Mouse (Mus musculus): ENCODE data around the gene Heg1. TPM values are rescaled to one million over a fixed set of nuclear protein-coding genes. Genes with fewer than 3 reads are reported as not detected.

Heg1 gene
- total RNA-seq, 2 experiments from 2014 or later: 31.0 to 35.5 TPM

- intact Hi-C loops (cut with DNase I): no loop called here
- Histone ChIP-seq H3K4me3 (no peak overlapping the region), H3K27ac (no peak overlapping the region)
- DNase-seq (ENCODE audit: extremely low spot score in 1 of 2, low spot score in 2 of 2): no peak
- TF ChIP-seq CTCF (IDR thresholded peaks at IDR 0.05): no peak
These were observed 101.0 kb downstream of the Heg1 start for GRCm38 (mm10) chr16:33785092-33785704.

GRCm38 (mm10) chr16:33786657-33787390 is 102.7 kb downstream of the Heg1 start:
- TF ChIP-seq CTCF (IDR thresholded peaks at IDR 0.05): no peak
- no peak overlapping the region for H3K27ac ChIP-seq
- intact Hi-C loops (cut with DNase I): no loop called here
- DNase-seq (ENCODE audit: extremely low spot score in 1 of 2, low spot score in 2 of 2): no peak
- no peak overlapping the region for H3K4me3 ChIP-seq

GRCm38 (mm10) chr16:33793846-33794791 is 109.9 kb downstream of the Heg1 start, which contains the start of gene Muc13:
Gene Muc13 (plus strand): TSS chr16:33794037.
- no peak for TF ChIP-seq CTCF (IDR thresholded peaks at IDR 0.05)
- no peak for DNase-seq (ENCODE audit: extremely low spot score in 1 of 2, low spot score in 2 of 2)
- intact Hi-C loops (cut with DNase I): no loop called here
- Histone ChIP-seq H3K27ac (no peak within 1 kb of the TSS), H3K4me3 (no peak within 1 kb of the TSS)

- no peak for DNase-seq (ENCODE audit: extremely low spot score in 1 of 2, low spot score in 2 of 2)
- H3K4me3 ChIP-seq: no peak overlapping the region
- TF ChIP-seq CTCF (IDR thresholded peaks at IDR 0.05): no peak
- no peak overlapping the region for H3K27ac ChIP-seq
- intact Hi-C loops (cut with DNase I): loop anchor here (5.0 kb wide), 1 partner anchor 488 kb away; no protein-coding TSS in a partner anchor
These were observed 110.9 kb downstream of the Heg1 start for GRCm38 (mm10) chr16:33795106-33795505.

- no peak for TF ChIP-seq CTCF (IDR thresholded peaks at IDR 0.05)
- DNase-seq (ENCODE audit: extremely low spot score in 1 of 2, low spot score in 2 of 2): no peak
- H3K27ac ChIP-seq: no peak overlapping the region
- no peak overlapping the region for H3K4me3 ChIP-seq
- intact Hi-C loops (cut with DNase I): loop anchor here (5.0 kb wide), 1 partner anchor 489 kb away; no protein-coding TSS in a partner anchor
These were observed 111.7 kb downstream of the Heg1 start for GRCm38 (mm10) chr16:33795887-33796286.

GRCm38 (mm10) chr16:33796756-33797155 is 112.6 kb downstream of the Heg1 start:
- intact Hi-C loops (cut with DNase I): loop anchor here (5.0 kb wide), 1 partner anchor 489 kb away; no protein-coding TSS in a partner anchor
- Histone ChIP-seq H3K4me3 (no peak overlapping the region), H3K27ac (no peak overlapping the region)
- no peak for DNase-seq (ENCODE audit: extremely low spot score in 1 of 2, low spot score in 2 of 2)
- TF ChIP-seq CTCF (IDR thresholded peaks at IDR 0.05): no peak

GRCm38 (mm10) chr16:33797860-33798259 is 113.7 kb downstream of the Heg1 start:
- H3K27ac ChIP-seq: no peak overlapping the region
- intact Hi-C loops (cut with DNase I): loop anchor here (1.0 to 5.0 kb wide), 2 partner anchors 53 to 491 kb away; no protein-coding TSS in a partner anchor
- H3K4me3 ChIP-seq: no peak overlapping the region
- peak; percentile 77 for TF ChIP-seq CTCF (IDR thresholded peaks at IDR 0.05)
- peak; percentile 23 to 56 for DNase-seq (ENCODE audit: extremely low spot score in 1 of 2, low spot score in 2 of 2)

- intact Hi-C loops (cut with DNase I): no loop called here
- peak; percentile 9; the same call in 1 of the 2 replicates for TF ChIP-seq CTCF (IDR thresholded peaks at IDR 0.05)
- no peak overlapping the region for H3K4me3 ChIP-seq
- no peak for DNase-seq (ENCODE audit: extremely low spot score in 1 of 2, low spot score in 2 of 2)
- no peak overlapping the region for H3K27ac ChIP-seq
These were observed 125.8 kb downstream of the Heg1 start for GRCm38 (mm10) chr16:33810002-33810401.

- no peak for DNase-seq (ENCODE audit: extremely low spot score in 1 of 2, low spot score in 2 of 2)
- Histone ChIP-seq H3K27ac (no peak overlapping the region), H3K4me3 (no peak overlapping the region)
- intact Hi-C loops (cut with DNase I): no loop called here
- TF ChIP-seq CTCF (IDR thresholded peaks at IDR 0.05): no peak
These were observed 134.4 kb downstream of the Heg1 start for GRCm38 (mm10) chr16:33818413-33819165.

GRCm38 (mm10) chr16:33820269-33821178 is 136.4 kb downstream of the Heg1 start:
- Histone ChIP-seq H3K27ac (no peak overlapping the region), H3K4me3 (no peak overlapping the region)
- intact Hi-C loops (cut with DNase I): loop anchor here (1.0 to 2.0 kb wide), 3 partner anchors 131 to 294 kb away; no protein-coding TSS in a partner anchor
- peak; percentile 81 to 91 for DNase-seq (ENCODE audit: extremely low spot score in 1 of 2, low spot score in 2 of 2)
- peak; percentile 86 for TF ChIP-seq CTCF (IDR thresholded peaks at IDR 0.05)

Other genes with a start within 250 kb of the Heg1 start
- under 1 TPM; 0.86 to 0.96 TPM for gene Slc12a8, start 167.0 kb upstream of the Heg1 start, total RNA-seq (2021)
- gene Muc13, start 109.7 kb downstream of the Heg1 start, total RNA-seq (2021): under 1 TPM; 0.12 to 0.23 TPM
- gene Itgb5, start 145.3 kb downstream of the Heg1 start, total RNA-seq (2021): 10 to 100 TPM; 36.0 to 36.8 TPM